Mouse (Mus musculus): Measurements from ENCODE around the gene Selenov.

GRCm38 (mm10) chr7:28326457-28326856 lies 35.5 kb upstream of the Selenov start:
- TF ChIP-seq GATA1 (IDR thresholded peaks at IDR 0.05; ENCODE audit: borderline replicate concordance, low read length) = no peak
- no peak for TF ChIP-seq FLI1 (IDR thresholded peaks at IDR 0.05; ENCODE audit: low read length)

Measured in megakaryocyte, embryonic 14.5 days (primary cell).